Mouse (Mus musculus): ENCODE measurements at regions not wholly inside any gene's neighbourhood (a gene's known extent, or its start where the extent isn't known, plus 50 kb on each side); places are given as distances from the start of the nearest gene placed in this dataset.

- DNase-seq (ENCODE audit: low read depth, low spot score): no peak
Measured at GRCm38 (mm10) chr16:24215353-24215752, 178.0 kb upstream of the Lpp start.

- DNase-seq (ENCODE audit: low read depth, low spot score): no peak
Measured at GRCm38 (mm10) chr16:24213577-24213976, 179.7 kb upstream of the Lpp start.

GRCm38 (mm10) chr16:24212702-24213101 lies 180.6 kb upstream of the Lpp start:
- no peak for DNase-seq (ENCODE audit: low read depth, low spot score)

- DNase-seq (ENCODE audit: low read depth, low spot score): no peak
Measured at GRCm38 (mm10) chr16:24211588-24211987, 181.7 kb upstream of the Lpp start.

GRCm38 (mm10) chr16:24208876-24209275 lies 184.4 kb upstream of the Lpp start:
- no peak for DNase-seq (ENCODE audit: low read depth, low spot score)

GRCm38 (mm10) chr16:24208118-24208517 lies 185.2 kb upstream of the Lpp start:
- no peak for DNase-seq (ENCODE audit: low read depth, low spot score)

- DNase-seq (ENCODE audit: low read depth, low spot score): no peak
Measured at GRCm38 (mm10) chr16:24207056-24207455, 186.3 kb upstream of the Lpp start.

- DNase-seq (ENCODE audit: low read depth, low spot score): no peak
Measured at GRCm38 (mm10) chr16:24206461-24206861, 186.8 kb upstream of the Lpp start.

- no peak for DNase-seq (ENCODE audit: low read depth, low spot score)
Measured at GRCm38 (mm10) chr16:24205594-24205993, 187.7 kb upstream of the Lpp start.

GRCm38 (mm10) chr16:24204064-24204730 lies 189.1 kb upstream of the Lpp start:
- DNase-seq (ENCODE audit: low read depth, low spot score): no peak

GRCm38 (mm10) chr16:24202653-24203052 lies 190.7 kb upstream of the Lpp start:
- no peak for DNase-seq (ENCODE audit: low read depth, low spot score)

GRCm38 (mm10) chr16:24201455-24201854 lies 191.9 kb upstream of the Lpp start:
- no peak for DNase-seq (ENCODE audit: low read depth, low spot score)

- DNase-seq (ENCODE audit: low read depth, low spot score): no peak
Measured at GRCm38 (mm10) chr16:24200200-24200599, 193.1 kb upstream of the Lpp start.

GRCm38 (mm10) chr16:24199408-24200167 lies 193.7 kb upstream of the Lpp start:
- DNase-seq (ENCODE audit: low read depth, low spot score): no peak

GRCm38 (mm10) chr16:24198291-24198690 lies 195.0 kb upstream of the Lpp start:
- DNase-seq (ENCODE audit: low read depth, low spot score): no peak

- DNase-seq (ENCODE audit: low read depth, low spot score): no peak
Measured at GRCm38 (mm10) chr16:24197618-24198017, 195.7 kb upstream of the Lpp start.

GRCm38 (mm10) chr16:24193945-24194344 lies 199.4 kb upstream of the Lpp start:
- DNase-seq (ENCODE audit: low read depth, low spot score): no peak

GRCm38 (mm10) chr16:24193251-24193873 lies 199.9 kb upstream of the Lpp start:
- DNase-seq (ENCODE audit: low read depth, low spot score): no peak

- no peak for DNase-seq (ENCODE audit: low read depth, low spot score)
Measured at GRCm38 (mm10) chr16:24192013-24192412, 201.3 kb upstream of the Lpp start.

- no peak for DNase-seq (ENCODE audit: low read depth, low spot score)
Measured at GRCm38 (mm10) chr16:24187131-24187530, 198.5 kb upstream of the Bcl6 start.

GRCm38 (mm10) chr16:24185989-24186388 lies 197.3 kb upstream of the Bcl6 start:
- DNase-seq (ENCODE audit: low read depth, low spot score): no peak

- DNase-seq (ENCODE audit: low read depth, low spot score): no peak
Measured at GRCm38 (mm10) chr16:24184846-24185245, 196.2 kb upstream of the Bcl6 start.

GRCm38 (mm10) chr16:24183216-24183615 lies 194.6 kb upstream of the Bcl6 start:
- no peak for DNase-seq (ENCODE audit: low read depth, low spot score)

All from WW6 (cell line).